Mouse (Mus musculus) ES-E14 (cell line): ENCODE measurements at regions not wholly inside any gene's neighbourhood (a gene's known extent, or its start where the extent isn't known, plus 50 kb on each side); places are given as distances from the start of the nearest gene placed in this dataset.

ENCODE experiments used
- DNase-seq: peaks from one replicate; pipeline ENCODE4 v3.0.0-alpha.2; 2013; ENCODE audit warnings: low read depth, low spot score
- H3K27ac ChIP-seq: 2 replicates; pipeline ENCODE4 v1.5.1; 2012; ENCODE audit warnings: low read depth, mild to moderate bottlenecking, low read length, moderate library complexity, mixed read lengths; ENCODE audit not compliant: poor library complexity, insufficient read depth, severe bottlenecking
- H3K36me3 ChIP-seq: 2 replicates; pipeline ENCODE4 v1.6.1; 2012; ENCODE audit warnings: mild to moderate bottlenecking, low read length, moderate library complexity, mixed read lengths; ENCODE audit not compliant: control insufficient read depth, poor library complexity, insufficient read depth, severe bottlenecking
- H3K4me1 ChIP-seq, 2 experiments: fragments of 150-350 bp in 1 of 2; sonication (generic) in 1 of 2; 2 replicates each; pipeline ENCODE4 v1.6.1; 2012; ENCODE audit warnings: low read length in 2 of 2, mild to moderate bottlenecking in 1 of 2, mixed read lengths in 1 of 2; ENCODE audit not compliant: control insufficient read depth in 2 of 2, insufficient read depth in 2 of 2, poor library complexity in 1 of 2
- H3K4me3 ChIP-seq, 2 experiments: fragments of 150-350 bp in 1 of 2; sonication (generic) in 1 of 2; 2 replicates each; pipeline ENCODE4 v1.5.1; 2012; ENCODE audit warnings: low read length in 2 of 2, low read depth in 1 of 2, mild to moderate bottlenecking in 1 of 2, mixed read lengths in 1 of 2; ENCODE audit not compliant: insufficient read depth in 1 of 2, poor library complexity in 1 of 2, severe bottlenecking in 1 of 2
- H3K9ac ChIP-seq: 2 replicates; pipeline ENCODE4 v1.6.1; 2012; ENCODE audit warnings: low read depth, mild to moderate bottlenecking, low read length, mixed read lengths; ENCODE audit not compliant: poor library complexity, insufficient read depth, severe bottlenecking
- H3K9me3 ChIP-seq: fragments of 150-350 bp; sonication (generic); 2 replicates; pipeline ENCODE4 v1.6.1; 2012; ENCODE audit warnings: low read depth, mild to moderate bottlenecking, low read length; ENCODE audit not compliant: control insufficient read depth, insufficient read depth
- CHD2 ChIP-seq: IDR thresholded peaks from 2 replicates; pipeline ENCODE4 v1.6.1; 2014; ENCODE audit warnings: mild to moderate bottlenecking, low read depth, low read length, inconsistent platforms
- HCFC1 ChIP-seq: IDR thresholded peaks from 2 replicates; pipeline ENCODE4 v1.6.1; 2012; ENCODE audit warnings: low read length, inconsistent platforms, borderline replicate concordance; ENCODE audit not compliant: insufficient read depth
- MAFK ChIP-seq: IDR thresholded peaks from 2 replicates; pipeline ENCODE4 v1.6.1; 2014; ENCODE audit warnings: mild to moderate bottlenecking, low read depth, low read length, inconsistent platforms; ENCODE audit not compliant: insufficient read depth
- ZC3H11A ChIP-seq: IDR thresholded peaks from 2 replicates; pipeline ENCODE4 v1.6.1; 2012; ENCODE audit warnings: low read depth, mild to moderate bottlenecking, inconsistent platforms, low read length, borderline replicate concordance
- ZNF384 ChIP-seq: IDR thresholded peaks from 2 replicates; pipeline ENCODE4 v1.6.1; 2012; ENCODE audit warnings: low read depth, low read length, inconsistent platforms
- in situ Hi-C, 2 experiments: fragments of 600-800 bp; cut with MboI; formaldehyde crosslinking; loops; one replicate each; pipeline ENCODE4 v1.15.1; 2025; ENCODE audit warnings: low sequenced_read_pairs in 2 of 2, inconsistent platforms in 1 of 2; ENCODE audit not compliant: unreplicated experiment in 2 of 2

DNA sequence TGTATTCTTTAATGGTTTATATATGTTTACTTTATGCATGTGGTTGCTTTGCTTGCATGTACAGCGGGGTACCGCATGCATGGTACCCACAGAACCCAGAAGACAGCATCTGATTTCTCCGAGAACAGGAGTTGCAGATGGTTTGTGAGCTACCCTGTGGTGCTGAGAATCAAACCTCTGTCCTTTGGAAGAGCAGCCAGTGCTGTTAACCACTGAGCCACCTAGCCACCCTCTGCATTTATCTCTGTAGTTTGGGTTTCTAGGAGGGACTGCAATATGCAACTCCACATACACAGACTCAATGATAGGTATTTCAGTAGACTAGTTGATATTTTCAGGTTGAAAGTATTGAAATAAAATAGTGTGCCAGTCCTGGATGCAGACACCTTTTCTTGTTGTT, 134.4 kb downstream of the Tex36 start:
- no peak for TF ChIP-seq ZNF384
- TF ChIP-seq ZC3H11A = no peak
- no peak for TF ChIP-seq HCFC1
- TF ChIP-seq MAFK = no peak
- no peak for TF ChIP-seq CHD2
- in situ Hi-C loops = no loop called here
- H3K4me3 ChIP-seq = no peak overlapping the region

DNA sequence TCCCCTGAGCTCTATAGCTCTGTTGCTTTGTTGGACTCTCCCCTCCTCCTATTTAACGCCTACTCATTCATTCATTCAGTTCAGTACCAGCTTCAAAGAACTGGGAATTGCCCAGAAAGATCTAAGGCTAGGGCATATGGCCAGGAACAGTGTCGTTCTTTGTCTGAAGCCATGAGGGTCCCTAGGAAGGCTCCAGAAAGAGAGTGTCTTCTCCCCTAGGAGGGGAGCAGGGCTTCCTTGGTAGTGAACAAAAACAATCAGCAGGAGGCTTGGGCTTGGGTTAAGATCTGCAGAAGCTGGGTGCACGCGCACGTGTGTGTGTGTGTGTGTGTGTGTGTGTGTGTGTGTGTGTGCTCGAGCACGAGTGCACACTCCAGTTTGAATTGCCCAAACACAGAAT, 142.7 kb downstream of the Tex36 start:
- no peak overlapping the region for H3K4me3 ChIP-seq
- no peaks in the 10 kb centered on the region for H3K4me1 ChIP-seq
- H3K36me3 ChIP-seq = no peaks in the 10 kb centered on the region
- no peak overlapping the region for H3K27ac ChIP-seq
- in situ Hi-C loops = no loop called here
- H3K9ac ChIP-seq = no peak overlapping the region
- no peaks in the 10 kb centered on the region for H3K9me3 ChIP-seq
- no peak for DNase-seq
- no peak for TF ChIP-seq CHD2
- no peak for TF ChIP-seq HCFC1
- no peak for TF ChIP-seq ZC3H11A
- TF ChIP-seq ZNF384 = no peak
- TF ChIP-seq MAFK = no peak

More for the DNA sequence above, 134.4 kb downstream of the Tex36 start:
- no peaks in the 10 kb centered on the region for H3K9me3 ChIP-seq
- no peaks in the 10 kb centered on the region for H3K36me3 ChIP-seq
- H3K4me1 ChIP-seq = no peaks in the 10 kb centered on the region
- H3K9ac ChIP-seq = no peak overlapping the region
- no peak overlapping the region for H3K27ac ChIP-seq
- DNase-seq = no peak

DNA sequence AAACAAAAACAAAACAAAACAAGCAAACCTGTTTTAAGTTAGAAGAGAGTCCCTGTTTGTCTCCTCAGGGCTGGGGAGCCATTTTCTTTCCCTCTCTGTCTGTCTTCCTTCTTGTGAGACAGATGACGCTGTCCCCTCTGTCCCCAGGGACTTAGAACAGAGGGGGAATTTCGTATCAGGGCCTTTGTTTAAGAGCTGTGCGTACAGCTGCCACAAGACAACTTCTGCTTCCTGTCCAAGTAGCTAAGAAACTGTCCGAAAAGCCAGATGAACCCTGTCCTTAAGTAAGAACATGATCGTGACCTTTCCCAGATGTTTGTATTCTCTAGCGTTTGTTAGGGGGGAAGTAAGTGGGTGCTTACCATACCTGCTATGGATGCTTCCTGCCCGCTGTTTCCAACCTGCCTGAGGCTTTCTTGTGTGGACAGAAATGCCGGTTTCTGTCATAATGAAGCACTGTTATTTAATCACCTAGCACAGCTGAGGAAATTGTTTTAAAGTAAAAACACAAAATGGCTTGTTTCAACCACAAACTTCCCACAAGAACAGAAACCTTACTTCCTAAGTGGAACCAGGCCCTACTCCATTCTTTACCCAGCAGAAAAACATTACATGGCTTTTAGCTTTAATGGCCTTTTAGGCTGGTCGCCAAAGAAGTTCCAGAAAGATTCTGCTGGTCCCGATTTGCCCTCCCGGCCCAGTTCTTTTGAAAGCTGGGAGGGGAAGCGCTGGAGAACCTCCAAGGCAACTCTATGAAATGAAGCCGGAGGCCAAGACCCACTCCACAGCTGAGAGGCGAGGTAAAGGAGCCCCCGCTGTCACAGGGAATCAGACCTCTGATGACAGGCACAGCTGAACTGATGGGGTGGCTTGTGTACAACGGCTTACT, 144.3 kb downstream of the Tex36 start:
- no peaks in the 10 kb centered on the region for H3K36me3 ChIP-seq
- H3K4me3 ChIP-seq = no peak overlapping the region
- in situ Hi-C loops = no loop called here
- DNase-seq = no peak
- no peaks in the 10 kb centered on the region for H3K4me1 ChIP-seq
- no peak for TF ChIP-seq MAFK
- TF ChIP-seq ZC3H11A = no peak
- TF ChIP-seq HCFC1 = no peak
- TF ChIP-seq ZNF384 = no peak
- TF ChIP-seq CHD2 = no peak
- no peak overlapping the region for H3K9ac ChIP-seq
- no peak overlapping the region for H3K27ac ChIP-seq
- no peaks in the 10 kb centered on the region for H3K9me3 ChIP-seq

DNA sequence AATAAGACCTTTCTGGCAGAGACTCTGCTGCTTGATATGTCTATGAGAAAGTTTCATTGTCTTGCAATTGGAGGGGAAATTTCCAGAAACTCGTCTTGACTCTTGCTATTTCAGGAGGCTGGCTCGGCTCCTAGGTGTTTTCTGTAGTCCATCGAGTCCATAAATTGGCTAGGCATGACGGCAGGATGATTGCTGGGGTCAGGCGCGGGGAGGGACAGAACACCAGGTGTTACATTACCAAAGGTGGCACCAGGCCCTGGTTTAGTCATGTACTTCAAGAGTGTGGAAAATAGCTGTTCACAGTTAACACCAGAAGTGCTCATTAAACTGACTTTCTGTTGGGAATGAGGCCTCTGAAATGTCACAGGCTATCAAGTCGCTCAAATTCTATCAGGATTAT, 151.7 kb downstream of the Tex36 start:
- Histone ChIP-seq H3K9me3 (no peaks in the 10 kb centered on the region), H3K9ac (no peak overlapping the region), H3K36me3 (no peaks in the 10 kb centered on the region), H3K27ac (no peak overlapping the region), H3K4me3 (no peak overlapping the region), H3K4me1 (peaks cover 0 to 4% of the 10 kb centered on the region in 2 experiments; a peak in 2 of 4 replicates)
- no peak for DNase-seq
- in situ Hi-C loops = no loop called here
- no peak for TF ChIP-seq HCFC1
- no peak for TF ChIP-seq ZC3H11A
